Mouse (Mus musculus): ENCODE data around the gene Nolc1. TPM values are rescaled to one million over a fixed set of nuclear protein-coding genes. Genes with fewer than 3 reads are reported as not detected.

Nolc1 gene
- polyA plus RNA-seq, 1 experiment from 2014 or later = 50.0 TPM

DNA sequence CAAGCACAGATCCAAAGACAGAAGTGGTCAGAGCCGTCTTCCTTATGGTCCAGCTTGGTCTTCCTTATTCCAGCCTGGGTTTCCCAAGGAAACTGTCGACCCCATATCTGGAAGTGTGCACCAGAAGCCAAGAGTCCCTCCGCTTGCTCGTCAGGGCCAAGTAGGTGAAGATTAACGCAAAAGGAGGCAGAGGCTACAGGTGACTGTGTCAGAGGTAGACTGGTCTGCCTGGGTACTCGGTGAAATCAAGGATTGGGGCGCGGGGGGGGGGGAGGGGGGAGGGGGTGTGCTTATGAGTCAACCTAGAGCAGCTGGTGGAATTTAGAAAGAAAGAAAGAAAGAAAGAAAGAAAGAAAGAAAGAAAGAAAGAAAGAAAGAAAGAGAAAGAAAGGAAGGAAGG is 55.6 kb downstream of the Nolc1 start:
- Histone ChIP-seq H3K9me3 (replicated peaks; ENCODE audit: low read length) (no peaks in the 10 kb centered on the region), H3K9ac (ENCODE audit: low read depth, low read length) (no peak overlapping the region), H3K4me2 (ENCODE audit: low read length) (peak overlapping the region; percentile 46), H3K27me3 (ENCODE audit: insufficient read depth, low read length) (peaks cover 28% of the 10 kb centered on the region), H3K27ac (no peak overlapping the region), H3K36me3 (ENCODE audit: insufficient read depth, low read length) (no peaks in the 10 kb centered on the region), H3K4me3 (replicated peaks; ENCODE audit: low read depth, low read length) (peak overlapping the region; percentile 24), H3K4me1 (replicated peaks; ENCODE audit: insufficient read depth, low read length) (peaks cover 12% of the 10 kb centered on the region; the same call in 1 of the 2 replicates)
- DNase-seq (ENCODE audit: low spot score) (no peak), ATAC-seq (replicated peaks; ENCODE audit: low FRiP score, low read depth) (no peak)
- no peak for TF ChIP-seq CTCF (IDR thresholded peaks at IDR 0.05; ENCODE audit: low read depth)
- 4% methylated on average over 7 of the region's 8 CpGs for WGBS

- H3K4me2 ChIP-seq (ENCODE audit: low read length) = peak within 1 kb of the TSS; percentile 46
- no peak for TF ChIP-seq CTCF (IDR thresholded peaks at IDR 0.05; ENCODE audit: low read depth)
- DNase-seq (ENCODE audit: low spot score) (peak; percentile 72), ATAC-seq (replicated peaks; ENCODE audit: low FRiP score, low read depth) (no peak)
- peak within 1 kb of the TSS; percentile 24 for H3K4me3 ChIP-seq (replicated peaks; ENCODE audit: low read depth, low read length)
- no peak within 1 kb of the TSS for H3K27ac ChIP-seq
- H3K36me3 ChIP-seq (ENCODE audit: insufficient read depth, low read length) = no peaks in the 10 kb centered on the region
- peaks cover 34% of the 10 kb centered on the region for H3K27me3 ChIP-seq (ENCODE audit: insufficient read depth, low read length)
- peaks cover 17% of the 10 kb centered on the region; the same call in 1 of the 2 replicates for H3K4me1 ChIP-seq (replicated peaks; ENCODE audit: insufficient read depth, low read length)
- H3K9me3 ChIP-seq (replicated peaks; ENCODE audit: low read length) = no peaks in the 10 kb centered on the region
- H3K9ac ChIP-seq (ENCODE audit: low read depth, low read length) = no peak within 1 kb of the TSS
- 3% methylated on average over 31 of the region's 31 CpGs for WGBS
These were observed 56.2 kb downstream of the Nolc1 start, which contains the start of gene Elovl3 for GRCm38 (mm10) chr19:46131694-46132525. Elovl3 (plus strand) TSS chr19:46131897.

DNA sequence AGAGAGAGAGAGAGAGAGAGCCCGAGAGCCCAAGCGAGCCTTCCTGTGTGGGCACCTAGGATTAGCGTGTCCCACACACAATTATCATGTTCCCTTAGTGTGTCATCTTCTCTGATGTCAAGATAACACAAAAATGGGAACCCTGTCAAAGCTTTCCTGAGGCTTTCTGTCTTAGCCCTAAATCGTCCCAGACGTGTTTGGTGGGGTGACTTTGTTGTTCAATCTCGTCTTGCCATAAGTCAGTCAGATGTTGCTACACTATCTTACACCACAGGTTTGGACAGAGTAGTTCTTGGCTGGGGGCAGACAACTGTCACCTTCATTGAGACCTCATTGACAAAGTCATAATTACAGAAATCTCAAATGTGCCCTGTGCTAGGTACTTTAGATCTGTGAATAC is 56.9 kb downstream of the Nolc1 start:
- Histone ChIP-seq H3K9me3 (replicated peaks; ENCODE audit: low read length) (no peaks in the 10 kb centered on the region), H3K4me1 (replicated peaks; ENCODE audit: insufficient read depth, low read length) (peaks cover 17% of the 10 kb centered on the region; the same call in 1 of the 2 replicates), H3K27ac (no peak overlapping the region), H3K4me3 (replicated peaks; ENCODE audit: low read depth, low read length) (no peak overlapping the region), H3K36me3 (ENCODE audit: insufficient read depth, low read length) (no peaks in the 10 kb centered on the region), H3K27me3 (ENCODE audit: insufficient read depth, low read length) (peaks cover 34% of the 10 kb centered on the region), H3K4me2 (ENCODE audit: low read length) (no peak overlapping the region), H3K9ac (ENCODE audit: low read depth, low read length) (no peak overlapping the region)
- WGBS = 43% methylated on average over 6 of the region's 6 CpGs
- no peak for DNase-seq (ENCODE audit: low spot score)
- TF ChIP-seq CTCF (IDR thresholded peaks at IDR 0.05; ENCODE audit: low read depth) = no peak
- ATAC-seq (replicated peaks; ENCODE audit: low FRiP score, low read depth) = no peak

Other genes with a start within 250 kb of the Nolc1 start
- gene Armh3, start 77.4 kb upstream of the Nolc1 start, polyA plus RNA-seq (2015; fragmentation: Nextera tagmentation; extraction: Ambion mirVana) = 13.2 and 14.7 TPM in 2 replicates
- 7.2 and 7.6 TPM in 2 replicates for gene Hps6, start 72.4 kb upstream of the Nolc1 start, polyA plus RNA-seq (2015; fragmentation: Nextera tagmentation; extraction: Ambion mirVana)
- gene Pprc1, start 31.0 kb upstream of the Nolc1 start, polyA plus RNA-seq (2015; fragmentation: Nextera tagmentation; extraction: Ambion mirVana) = 16.2 and 16.9 TPM in 2 replicates
- 79.3 and 82.5 TPM in 2 replicates for gene Ldb1, start 30.6 kb upstream of the Nolc1 start, polyA plus RNA-seq (2015; fragmentation: Nextera tagmentation; extraction: Ambion mirVana)
- gene Elovl3, start 56.0 kb downstream of the Nolc1 start, polyA plus RNA-seq (2015; fragmentation: Nextera tagmentation; extraction: Ambion mirVana) = 0.07 TPM in 1 of 2 replicates, not detected in the other
- not detected in 2 replicates for gene Pitx3, start 72.5 kb downstream of the Nolc1 start, polyA plus RNA-seq (2015; fragmentation: Nextera tagmentation; extraction: Ambion mirVana)
- gene Gbf1, start 76.6 kb downstream of the Nolc1 start, polyA plus RNA-seq (2015; fragmentation: Nextera tagmentation; extraction: Ambion mirVana) = 32.9 and 37.3 TPM in 2 replicates
- 8.7 and 8.8 TPM in 2 replicates for gene Nfkb2, start 228.5 kb downstream of the Nolc1 start, polyA plus RNA-seq (2015; fragmentation: Nextera tagmentation; extraction: Ambion mirVana)